Mouse (Mus musculus): ENCODE results near the gene Gm26558. TPM values are rescaled to one million over a fixed set of nuclear protein-coding genes. Genes with fewer than 3 reads are reported as not detected.

Gene Gm26558
- total and polyA plus RNA-seq, 3 experiments = 0.24 to 0.81 TPM; not detected in 1

GRCm38 (mm10) chr2:70648271-70648670, 13.6 kb downstream of the Gm26558 start:
- Histone ChIP-seq H3K9ac (ENCODE audit: control insufficient read depth, low read depth, low read length, poor library complexity, severe bottlenecking) (no peak overlapping the region), H3K27me3 (ENCODE audit: control insufficient read depth in 1 of 2, insufficient read depth in 2 of 2, low read length in 2 of 2) (peaks cover 6 to 13% of the 10 kb centered on the region in 2 experiments), H3K36me3 (ENCODE audit: control insufficient read depth in 1 of 2, insufficient read depth in 2 of 2, low read length in 2 of 2) (peaks cover 0 to 7% of the 10 kb centered on the region in 2 experiments; a peak in 2 of 4 replicates), H3K4me3 (ENCODE audit: control insufficient read depth in 1 of 2, insufficient read depth in 1 of 2, low read depth in 2 of 2, low read length in 2 of 2) (no peak overlapping the region), H3K27ac (ENCODE audit: control insufficient read depth, low read depth, low read length) (no peak overlapping the region), H3K9me3 (replicated peaks; ENCODE audit: insufficient read depth, low read length) (no peaks in the 10 kb centered on the region), H3K79me2 (ENCODE audit: control insufficient read depth, insufficient read depth, low read length, poor library complexity) (no peaks in the 10 kb centered on the region), H3K4me1 (ENCODE audit: control insufficient read depth in 1 of 2, insufficient read depth in 2 of 2, low read length in 2 of 2) (peaks cover 0 to 10% of the 10 kb centered on the region in 2 experiments; a peak in 2 of 4 replicates)
- no peak for DNase-seq (ENCODE audit: low read depth, low spot score)
- TF ChIP-seq NELFE (IDR thresholded peaks at IDR 0.05; ENCODE audit: low read depth, low read length) = no peak
- no peak for TF ChIP-seq TCF12 (IDR thresholded peaks at IDR 0.05; ENCODE audit: low read depth, low read length)
- no peak for TF ChIP-seq MXI1 (IDR thresholded peaks at IDR 0.05; ENCODE audit: low read depth, low read length)
- TF ChIP-seq ZNF384 (IDR thresholded peaks at IDR 0.05; ENCODE audit: low read depth, low read length) = no peak
- no peak for TF ChIP-seq SIN3A (IDR thresholded peaks at IDR 0.05; ENCODE audit: low read length)
- TF ChIP-seq MEF2A (IDR thresholded peaks at IDR 0.05; ENCODE audit: extremely low read depth, insufficient replicate concordance, low read depth, low read length, poor library complexity, severe bottlenecking) = no peak
- no peak for TF ChIP-seq POLR2A (IDR thresholded peaks at IDR 0.05; ENCODE audit: control insufficient read depth in 1 of 2, insufficient read depth in 1 of 2, low read depth in 1 of 2, low read length in 2 of 2, poor library complexity in 1 of 2)
- TF ChIP-seq HCFC1 (IDR thresholded peaks at IDR 0.05; ENCODE audit: low read depth, low read length) = no peak
- no peak for TF ChIP-seq GATA1 (IDR thresholded peaks at IDR 0.05; ENCODE audit: low read depth, low read length)
- no peak for TF ChIP-seq MAZ (IDR thresholded peaks at IDR 0.05; ENCODE audit: low read depth, low read length)
- no peak for TF ChIP-seq MAFK (IDR thresholded peaks at IDR 0.05; ENCODE audit: borderline replicate concordance, low read depth, low read length)
- no peak for TF ChIP-seq NRF1 (IDR thresholded peaks at IDR 0.05; ENCODE audit: insufficient read depth, low read depth, low read length, poor library complexity, severe bottlenecking)
- TF ChIP-seq CHD1 (IDR thresholded peaks at IDR 0.05; ENCODE audit: low read depth, low read length) = no peak
- no peak for TF ChIP-seq ELF1 (IDR thresholded peaks at IDR 0.05; ENCODE audit: low read depth, low read length)
- TF ChIP-seq RAD21 (IDR thresholded peaks at IDR 0.05; ENCODE audit: low read depth, low read length) = no peak
- no peak for TF ChIP-seq BHLHE40 (IDR thresholded peaks at IDR 0.05; ENCODE audit: borderline replicate concordance, low read depth, low read length)
- no peak for TF ChIP-seq TBP (IDR thresholded peaks at IDR 0.05; ENCODE audit: low read depth, low read length)
- TF ChIP-seq USF1 (IDR thresholded peaks at IDR 0.05; ENCODE audit: low read depth, low read length) = no peak

- DNase-seq (ENCODE audit: low read depth, low spot score) = no peak
- Histone ChIP-seq H3K9ac (ENCODE audit: control insufficient read depth, low read depth, low read length, poor library complexity, severe bottlenecking) (no peak overlapping the region), H3K4me3 (ENCODE audit: control insufficient read depth in 1 of 2, insufficient read depth in 1 of 2, low read depth in 2 of 2, low read length in 2 of 2) (no peak overlapping the region), H3K27ac (ENCODE audit: control insufficient read depth, low read depth, low read length) (no peak overlapping the region), H3K79me2 (ENCODE audit: control insufficient read depth, insufficient read depth, low read length, poor library complexity) (no peaks in the 10 kb centered on the region), H3K36me3 (ENCODE audit: control insufficient read depth in 1 of 2, insufficient read depth in 2 of 2, low read length in 2 of 2) (peaks cover 0 to 7% of the 10 kb centered on the region in 2 experiments; a peak in 2 of 4 replicates), H3K27me3 (ENCODE audit: control insufficient read depth in 1 of 2, insufficient read depth in 2 of 2, low read length in 2 of 2) (peaks cover 3 to 12% of the 10 kb centered on the region in 2 experiments), H3K9me3 (replicated peaks; ENCODE audit: insufficient read depth, low read length) (no peaks in the 10 kb centered on the region), H3K4me1 (ENCODE audit: control insufficient read depth in 1 of 2, insufficient read depth in 2 of 2, low read length in 2 of 2) (peaks cover 0 to 10% of the 10 kb centered on the region in 2 experiments; a peak in 2 of 4 replicates)
- TF ChIP-seq JUND (IDR thresholded peaks at IDR 0.05; ENCODE audit: low read depth, low read length) (no peak), BHLHE40 (IDR thresholded peaks at IDR 0.05; ENCODE audit: borderline replicate concordance, low read depth, low read length) (no peak), POLR2AphosphoS2 (IDR thresholded peaks at IDR 0.05; ENCODE audit: low read length) (no peak), SIN3A (IDR thresholded peaks at IDR 0.05; ENCODE audit: low read length) (no peak), CHD1 (IDR thresholded peaks at IDR 0.05; ENCODE audit: low read depth, low read length) (no peak), RAD21 (IDR thresholded peaks at IDR 0.05; ENCODE audit: low read depth, low read length) (no peak)
These were observed 14.2 kb downstream of the Gm26558 start for GRCm38 (mm10) chr2:70647681-70648080.
